Mouse (Mus musculus) forebrain, postnatal 0 days (tissue): ENCODE measurements around the gene Creld2. TPM values are rescaled to one million over a fixed set of nuclear protein-coding genes. Genes with fewer than 3 reads are reported as not detected.
A peak's percentile ranks its signal among the peaks of the same experiment; 100 is the strongest.
"Not testable (repeated sequence)": the region's sequence is repeated elsewhere in the genome, so short reads cannot be mapped to it uniquely, and the experiment has no call there.

Source experiments
- ATAC-seq: fragments of 200-750 bp; cut with Nextera tagmentation; 2 replicates; pipeline ENCODE4 v1.8.0; 2017; ENCODE audit warnings: mild to moderate bottlenecking, moderate library complexity
- DNase-seq: peaks from one replicate; pipeline ENCODE4 v3.0.0-alpha.2; 2015
- H3K27ac ChIP-seq: fragments of 300-500 bp; sonication (generic); 2 replicates; pipeline ENCODE4 v1.5.1; 2014; ENCODE audit warnings: low read depth, mild to moderate bottlenecking, antibody characterized with exemption, low read length, moderate library complexity, mixed read lengths
- H3K27me3 ChIP-seq: fragments of 300-500 bp; sonication (generic); 2 replicates; pipeline ENCODE4 v1.6.1; 2014; ENCODE audit warnings: mild to moderate bottlenecking, low read length, mixed read lengths; ENCODE audit not compliant: insufficient read depth
- H3K36me3 ChIP-seq: fragments of 300-500 bp; sonication (generic); 2 replicates; pipeline ENCODE4 v1.6.1; 2014; ENCODE audit warnings: mild to moderate bottlenecking, moderate library complexity; ENCODE audit not compliant: insufficient read depth
- H3K4me1 ChIP-seq: fragments of 300-500 bp; sonication (generic); 2 replicates; pipeline ENCODE4 v1.6.1; 2014; ENCODE audit warnings: antibody characterized with exemption; ENCODE audit not compliant: insufficient read depth
- H3K4me2 ChIP-seq: fragments of 300-500 bp; sonication (generic); 2 replicates; pipeline ENCODE4 v1.6.1; 2014; ENCODE audit warnings: low read depth, mild to moderate bottlenecking, moderate library complexity
- H3K4me3 ChIP-seq: fragments of 300-500 bp; sonication (generic); 2 replicates; pipeline ENCODE4 v1.5.1; 2014; ENCODE audit warnings: low read depth, low read length, mixed read lengths
- H3K9ac ChIP-seq: fragments of 300-500 bp; sonication (generic); 2 replicates; pipeline ENCODE4 v1.6.1; 2014; ENCODE audit warnings: mild to moderate bottlenecking
- H3K9me3 ChIP-seq: fragments of 300-500 bp; sonication (generic); 2 replicates; pipeline ENCODE4 v1.6.1; 2016; ENCODE audit warnings: low read length
- CTCF ChIP-seq: sonication (generic); IDR thresholded peaks from 2 replicates; pipeline ENCODE4 v1.5.1; 2016; ENCODE audit warnings: antibody characterized with exemption, control low read depth, low read depth
- WGBS: fragments of 180-500 bp; shearing (Covaris S2); extraction: QIAGEN DNeasy Blood & Tissue Kit; methylation state at CpG from one replicate; pipeline ENCODE4 v1.1.7; 2014; 5-methylcytosine and 5-hydroxymethylcytosine counted together
- polyA plus RNA-seq: library from polyadenylated mRNA; unstranded; fragments of >200 nt; fragmentation: Nextera tagmentation; extraction: Ambion mirVana; gene quantifications from 2 replicates; pipeline ENCODE4 v1.2.1, GENCODE M21; 2015
- total RNA-seq: library from RNA; depleted of rRNA; stranded (reverse); fragments of >200 nt; gene quantifications from 2 replicates; pipeline ENCODE4 v1.2.3, GENCODE M21; 2014

The Creld2 gene
- total and polyA plus RNA-seq, 2 experiments from 2014 or later = 31.6 to 40.2 TPM

- H3K4me3 ChIP-seq = no peak overlapping the region
- no peaks in the 10 kb centered on the region for H3K9me3 ChIP-seq
- H3K36me3 ChIP-seq = peaks cover 21% of the 10 kb centered on the region
- ATAC-seq (no peak), DNase-seq (no peak)
- no peaks in the 10 kb centered on the region for H3K4me1 ChIP-seq
- no peaks in the 10 kb centered on the region for H3K27me3 ChIP-seq
- no peak overlapping the region for H3K9ac ChIP-seq
- TF ChIP-seq CTCF = no peak
- 87% methylated on average over 6 of the region's 6 CpGs for WGBS
- no peak overlapping the region for H3K27ac ChIP-seq
- H3K4me2 ChIP-seq = no peak overlapping the region
Observed at GRCm38 (mm10) chr15:88802348-88802747, 17.1 kb upstream of the Creld2 start.

- Histone ChIP-seq H3K36me3 (peaks cover 50% of the 10 kb centered on the region), H3K4me1 (no peaks in the 10 kb centered on the region), H3K9ac (no peak overlapping the region), H3K27ac (no peak overlapping the region), H3K9me3 (no peaks in the 10 kb centered on the region), H3K4me3 (no peak overlapping the region), H3K4me2 (no peak overlapping the region), H3K27me3 (no peaks in the 10 kb centered on the region)
- DNase-seq (no peak), ATAC-seq (no peak)
- no peak for TF ChIP-seq CTCF
- 87% methylated on average over 8 of the region's 8 CpGs for WGBS
Observed at GRCm38 (mm10) chr15:88808121-88808520, 11.3 kb upstream of the Creld2 start.

- TF ChIP-seq CTCF = no peak
- ATAC-seq (no peak), DNase-seq (no peak)
Observed at GRCm38 (mm10) chr15:88810369-88810768, 9.1 kb upstream of the Creld2 start.

GRCm38 (mm10) chr15:88813262-88813661 lies 6.2 kb upstream of the Creld2 start:
- Histone ChIP-seq H3K27me3 (no peaks in the 10 kb centered on the region), H3K9ac (no peak overlapping the region), H3K36me3 (peaks cover 53% of the 10 kb centered on the region), H3K27ac (no peak overlapping the region), H3K4me1 (peaks cover 1% of the 10 kb centered on the region; the same call in 1 of the 2 replicates), H3K4me2 (no peak overlapping the region), H3K9me3 (no peaks in the 10 kb centered on the region), H3K4me3 (no peak overlapping the region)
- DNase-seq (no peak), ATAC-seq (no peak)
- WGBS = 90% methylated on average over 3 of the region's 3 CpGs
- TF ChIP-seq CTCF = no peak

More at GRCm38 (mm10) chr15:88810369-88810768, 9.1 kb upstream of the Creld2 start:
- Histone ChIP-seq H3K36me3 (peaks cover 58% of the 10 kb centered on the region), H3K4me2 (no peak overlapping the region), H3K27ac (no peak overlapping the region), H3K9me3 (no peaks in the 10 kb centered on the region), H3K9ac (no peak overlapping the region), H3K27me3 (no peaks in the 10 kb centered on the region), H3K4me1 (no peaks in the 10 kb centered on the region), H3K4me3 (no peak overlapping the region)
- WGBS = 94% methylated on average over 2 of the region's 2 CpGs

- H3K36me3 ChIP-seq = peaks cover 48% of the 10 kb centered on the region
- H3K27ac ChIP-seq, H3K4me2 ChIP-seq, H3K4me3 ChIP-seq, DNase-seq, ATAC-seq, H3K9ac ChIP-seq, H3K9me3 ChIP-seq, H3K4me1 ChIP-seq, H3K27me3 ChIP-seq: not testable (repeated sequence)
- 91% methylated on average over 2 of the region's 2 CpGs for WGBS
Observed at GRCm38 (mm10) chr15:88813873-88814272, 5.6 kb upstream of the Creld2 start.

- peak; percentile 45 for TF ChIP-seq CTCF
- H3K9ac ChIP-seq = no peak overlapping the region
- no peak overlapping the region for H3K4me2 ChIP-seq
- no peak for DNase-seq
- WGBS = 95% methylated on average over 11 of the region's 11 CpGs
- H3K27me3 ChIP-seq = no peaks in the 10 kb centered on the region
- no peak overlapping the region for H3K4me3 ChIP-seq
- peaks cover 42% of the 10 kb centered on the region for H3K36me3 ChIP-seq
- ATAC-seq = no peak
- peaks cover 5% of the 10 kb centered on the region; the same call in 1 of the 2 replicates for H3K4me1 ChIP-seq
- H3K9me3 ChIP-seq = no peaks in the 10 kb centered on the region
- no peak overlapping the region for H3K27ac ChIP-seq
Observed at GRCm38 (mm10) chr15:88814411-88815047, 4.9 kb upstream of the Creld2 start.

- no peaks in the 10 kb centered on the region for H3K27me3 ChIP-seq
- H3K9me3 ChIP-seq = no peaks in the 10 kb centered on the region
- no peak for TF ChIP-seq CTCF
- H3K4me3 ChIP-seq = no peak overlapping the region
- no peak overlapping the region for H3K9ac ChIP-seq
- peaks cover 41% of the 10 kb centered on the region for H3K36me3 ChIP-seq
- H3K4me2 ChIP-seq = no peak overlapping the region
- H3K27ac ChIP-seq = no peak overlapping the region
- peaks cover 6% of the 10 kb centered on the region; the same call in 1 of the 2 replicates for H3K4me1 ChIP-seq
- 94% methylated on average over 6 of the region's 6 CpGs for WGBS
- DNase-seq (no peak), ATAC-seq (no peak)
Observed at GRCm38 (mm10) chr15:88815196-88815700, 4.2 kb upstream of the Creld2 start.
